Mouse (Mus musculus): ENCODE data around the gene Pus7l. TPM values are rescaled to one million over a fixed set of nuclear protein-coding genes. Genes with fewer than 3 reads are reported as not detected.
"Not testable (repeated sequence)": the region's sequence is repeated elsewhere in the genome, so short reads cannot be mapped to it uniquely, and the experiment has no call there.

Gene Pus7l
- polyA plus RNA-seq, 1 experiment from 2014 or later = 11.4 TPM

DNA sequence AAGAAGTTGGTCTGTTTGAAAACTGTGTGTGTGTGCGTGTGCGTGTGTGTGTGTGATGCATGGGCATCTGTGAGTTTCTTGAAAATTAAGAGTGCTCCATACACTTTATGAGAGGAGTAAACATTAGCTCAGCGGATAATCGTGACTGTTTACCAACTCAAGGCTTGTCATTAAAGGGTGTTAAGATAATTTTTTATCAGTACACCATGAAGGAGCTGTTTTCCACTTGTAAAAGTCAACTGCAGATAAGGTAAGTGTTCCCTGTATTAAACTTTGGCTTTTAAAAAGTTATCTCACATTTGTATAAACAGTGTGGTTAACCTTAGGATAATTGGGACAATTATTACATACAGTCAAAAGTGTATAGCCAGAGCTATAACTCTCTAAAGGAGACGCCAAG lies 11.0 kb downstream of the Pus7l start:
- 94% methylated on average over 5 of the region's 5 CpGs for WGBS
- Histone ChIP-seq H3K4me3 (no peak overlapping the region), H3K4me1 (peaks cover 11% of the 10 kb centered on the region; the same call in 1 of the 2 replicates), H3K27me3 (ENCODE audit: poor library complexity, severe bottlenecking) (no peaks in the 10 kb centered on the region), H3K27ac (no peak overlapping the region), H3K9me3 (no peaks in the 10 kb centered on the region), H3K36me3 (replicated peaks) (peaks cover 44% of the 10 kb centered on the region)
- no peak for DNase-seq (ENCODE audit: extremely low spot score, low spot score)

DNA sequence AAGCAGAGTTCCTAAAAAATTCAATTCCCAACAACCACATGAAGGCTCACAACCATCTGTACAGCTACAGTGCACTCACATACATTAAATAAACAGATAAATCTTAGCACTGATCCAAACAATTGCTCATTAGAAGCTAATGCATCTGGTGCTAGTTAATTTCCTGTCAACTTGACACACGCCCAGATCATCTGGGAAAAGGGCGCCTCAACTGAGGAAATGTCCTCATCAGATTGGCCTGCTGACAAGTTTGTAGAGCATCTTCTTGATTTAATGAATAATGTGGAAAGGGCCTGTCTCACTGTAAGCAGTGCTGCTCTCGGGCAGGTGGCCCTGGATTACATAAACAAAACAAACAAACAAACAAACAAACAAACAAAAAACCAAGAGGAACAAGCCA lies 12.8 kb downstream of the Pus7l start:
- peaks cover 11% of the 10 kb centered on the region; the same call in 1 of the 2 replicates for H3K4me1 ChIP-seq
- no peak overlapping the region for H3K27ac ChIP-seq
- DNase-seq (ENCODE audit: extremely low spot score, low spot score) = no peak
- peaks cover 55% of the 10 kb centered on the region for H3K36me3 ChIP-seq (replicated peaks)
- WGBS = 92% methylated on average over 3 of the region's 3 CpGs
- no peaks in the 10 kb centered on the region for H3K9me3 ChIP-seq
- H3K4me3 ChIP-seq = no peak overlapping the region
- H3K27me3 ChIP-seq (ENCODE audit: poor library complexity, severe bottlenecking) = no peaks in the 10 kb centered on the region

DNA sequence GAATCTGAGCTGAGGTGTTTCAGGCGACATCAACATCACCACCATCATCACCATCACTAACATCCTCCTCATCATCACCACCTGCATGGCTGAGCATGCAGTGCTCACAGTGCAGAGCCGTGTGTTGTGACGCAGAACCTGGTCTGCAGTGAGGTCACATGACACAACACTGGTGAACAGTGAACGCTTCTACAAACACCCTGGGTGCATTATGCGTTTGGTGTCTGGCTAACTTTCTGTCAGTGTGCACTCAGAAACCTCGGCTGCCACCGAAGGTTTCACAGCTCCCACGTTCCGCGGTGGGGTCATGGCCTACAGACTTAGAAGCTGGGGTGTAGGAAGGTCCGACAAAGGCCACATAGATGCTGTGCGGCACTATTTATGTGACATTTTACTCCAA lies 18.4 kb downstream of the Pus7l start:
- Histone ChIP-seq H3K4me3 (no peak overlapping the region), H3K36me3 (replicated peaks) (peaks cover 40% of the 10 kb centered on the region), H3K4me1 (peaks cover 11% of the 10 kb centered on the region; the same call in 1 of the 2 replicates), H3K9me3 (no peaks in the 10 kb centered on the region), H3K27me3 (ENCODE audit: poor library complexity, severe bottlenecking) (no peaks in the 10 kb centered on the region), H3K27ac (no peak overlapping the region)
- WGBS = 93% methylated on average over 12 of the region's 12 CpGs
- no peak for DNase-seq (ENCODE audit: extremely low spot score, low spot score)

DNA sequence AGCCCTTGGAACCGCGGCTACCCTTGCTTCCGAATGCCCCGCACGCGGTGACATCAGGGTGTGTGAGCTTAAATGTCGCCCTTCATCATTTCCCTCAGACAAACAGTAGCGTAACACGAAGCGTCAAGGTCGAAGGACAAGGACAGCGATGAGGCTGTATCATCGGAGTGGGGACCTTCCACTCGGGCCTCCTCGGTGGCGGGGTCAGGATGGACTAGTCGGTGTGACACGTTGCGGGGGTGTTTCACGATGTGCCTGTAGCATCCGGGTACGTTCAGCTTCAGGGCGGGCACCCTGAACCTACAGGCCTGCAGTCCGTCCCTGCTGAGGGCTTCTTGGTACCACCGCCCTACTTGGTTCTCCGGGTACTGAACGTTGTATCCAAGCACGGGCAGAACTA lies 20.1 kb downstream of the Pus7l start:
- peaks cover 26% of the 10 kb centered on the region for H3K36me3 ChIP-seq (replicated peaks)
- H3K27me3 ChIP-seq (ENCODE audit: poor library complexity, severe bottlenecking) = no peaks in the 10 kb centered on the region
- 0 out of 2 replicates have a peak, but pooled peaks cover 5% of the 10 kb centered on the region for H3K9me3 ChIP-seq
- no peak for DNase-seq (ENCODE audit: extremely low spot score, low spot score)
- H3K4me1 ChIP-seq = peaks cover 6% of the 10 kb centered on the region; the same call in 1 of the 2 replicates
- WGBS = 91% methylated on average over 28 of the region's 28 CpGs
- H3K4me3 ChIP-seq = no peak overlapping the region
- H3K27ac ChIP-seq = no peak overlapping the region

DNA sequence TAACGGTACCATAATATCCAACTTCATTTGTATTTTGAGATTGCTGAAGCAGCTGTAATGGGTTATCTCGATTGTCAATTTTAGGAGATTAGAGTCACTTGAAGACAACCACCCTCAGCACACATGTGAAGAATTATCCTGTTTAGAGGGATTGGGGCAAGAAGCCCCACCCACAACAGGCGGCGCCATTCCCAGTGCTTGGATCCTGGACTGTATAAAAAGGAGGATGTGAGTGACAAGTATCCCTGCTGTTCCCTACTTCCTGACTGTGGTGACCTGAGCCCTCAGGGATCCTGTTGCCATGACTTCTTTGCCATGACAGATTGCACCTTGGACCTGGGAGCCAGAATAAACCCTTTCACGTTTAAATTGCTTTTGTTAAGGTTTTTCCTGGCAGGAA lies 22.4 kb downstream of the Pus7l start:
- WGBS = 76% methylated on average over 5 of the region's 5 CpGs
- H3K27ac ChIP-seq = no peak overlapping the region
- H3K4me3 ChIP-seq = no peak overlapping the region
- H3K9me3 ChIP-seq = 0 out of 2 replicates have a peak, but pooled peaks cover 5% of the 10 kb centered on the region
- DNase-seq (ENCODE audit: extremely low spot score, low spot score) = no peak
- no peaks in the 10 kb centered on the region for H3K27me3 ChIP-seq (ENCODE audit: poor library complexity, severe bottlenecking)
- no peaks in the 10 kb centered on the region for H3K4me1 ChIP-seq
- H3K36me3 ChIP-seq (replicated peaks) = peaks cover 9% of the 10 kb centered on the region

DNA sequence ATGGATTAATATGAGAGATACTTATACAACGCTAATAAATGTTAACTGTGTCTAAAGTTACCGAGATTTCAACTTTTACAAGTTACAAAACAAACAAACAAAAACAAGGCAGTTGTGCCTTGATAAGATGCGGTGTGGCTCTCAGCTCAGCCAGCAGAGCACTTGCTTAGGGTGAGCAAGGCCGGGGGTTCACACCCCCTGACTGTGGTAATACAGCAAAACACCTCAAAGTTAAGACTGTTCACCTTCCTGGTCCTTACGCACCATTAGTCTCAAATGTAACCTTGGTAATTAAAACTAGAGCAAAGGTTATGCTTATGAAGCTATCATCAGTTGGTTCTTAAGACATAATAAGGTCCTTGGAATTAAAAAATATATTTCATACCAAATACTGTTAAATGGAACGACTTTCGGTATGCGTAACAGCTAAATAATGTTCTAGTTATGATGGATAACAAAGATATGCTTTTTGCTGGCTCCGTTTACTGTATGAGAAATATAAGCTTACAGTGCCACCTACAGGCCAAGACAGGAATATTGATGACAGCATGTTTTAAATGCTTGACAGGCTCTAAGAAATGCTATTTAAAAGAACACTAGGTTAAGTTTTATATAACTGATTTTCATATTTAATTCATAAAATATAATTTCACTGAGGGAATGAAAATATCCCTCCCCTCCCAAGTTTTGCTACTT lies 23.0 kb downstream of the Pus7l start:
- Histone ChIP-seq H3K27ac (no peak overlapping the region), H3K9me3 (0 out of 2 replicates have a peak, but pooled peaks cover 5% of the 10 kb centered on the region), H3K4me3 (no peak overlapping the region), H3K4me1 (no peaks in the 10 kb centered on the region), H3K27me3 (ENCODE audit: poor library complexity, severe bottlenecking) (no peaks in the 10 kb centered on the region), H3K36me3 (replicated peaks) (peaks cover 9% of the 10 kb centered on the region)
- no peak for DNase-seq (ENCODE audit: extremely low spot score, low spot score)
- WGBS = 58% methylated on average over 9 of the region's 9 CpGs

DNA sequence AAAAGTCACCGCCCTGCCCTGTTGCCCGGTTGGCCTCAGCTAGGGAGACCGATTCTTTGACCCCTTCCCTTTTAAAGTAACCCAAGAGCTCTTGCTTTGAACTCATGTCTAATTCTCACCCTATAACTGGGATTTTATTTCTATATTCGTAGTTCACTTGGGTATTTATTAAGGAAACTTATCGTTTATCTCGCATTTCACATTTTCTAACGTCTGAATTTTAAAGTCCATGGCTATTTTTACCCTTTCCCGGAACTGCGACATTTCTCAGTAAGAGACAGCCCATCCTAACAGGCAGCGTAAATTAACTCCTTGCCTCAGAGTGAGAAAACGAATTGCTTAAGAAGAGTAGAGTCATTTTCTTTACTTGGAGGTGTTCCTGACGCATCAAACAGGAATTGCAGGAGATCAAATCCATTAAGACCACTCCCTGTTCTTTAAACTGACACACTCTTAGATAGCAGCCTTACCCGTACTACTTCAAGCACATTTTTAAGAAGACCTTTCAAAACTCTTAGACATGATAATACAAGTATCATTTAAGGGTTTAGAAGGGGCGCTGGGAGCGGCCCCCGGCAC lies 25.3 kb downstream of the Pus7l start:
- Histone ChIP-seq H3K36me3 (replicated peaks) (peaks cover 3% of the 10 kb centered on the region), H3K27me3 (ENCODE audit: poor library complexity, severe bottlenecking) (no peaks in the 10 kb centered on the region), H3K9me3 (0 out of 2 replicates have a peak, but pooled peaks cover 5% of the 10 kb centered on the region), H3K27ac (no peak overlapping the region), H3K4me1 (no peaks in the 10 kb centered on the region), H3K4me3 (no peak overlapping the region)
- no peak for DNase-seq (ENCODE audit: extremely low spot score, low spot score)
- WGBS = 74% methylated on average over 16 of the region's 16 CpGs

DNA sequence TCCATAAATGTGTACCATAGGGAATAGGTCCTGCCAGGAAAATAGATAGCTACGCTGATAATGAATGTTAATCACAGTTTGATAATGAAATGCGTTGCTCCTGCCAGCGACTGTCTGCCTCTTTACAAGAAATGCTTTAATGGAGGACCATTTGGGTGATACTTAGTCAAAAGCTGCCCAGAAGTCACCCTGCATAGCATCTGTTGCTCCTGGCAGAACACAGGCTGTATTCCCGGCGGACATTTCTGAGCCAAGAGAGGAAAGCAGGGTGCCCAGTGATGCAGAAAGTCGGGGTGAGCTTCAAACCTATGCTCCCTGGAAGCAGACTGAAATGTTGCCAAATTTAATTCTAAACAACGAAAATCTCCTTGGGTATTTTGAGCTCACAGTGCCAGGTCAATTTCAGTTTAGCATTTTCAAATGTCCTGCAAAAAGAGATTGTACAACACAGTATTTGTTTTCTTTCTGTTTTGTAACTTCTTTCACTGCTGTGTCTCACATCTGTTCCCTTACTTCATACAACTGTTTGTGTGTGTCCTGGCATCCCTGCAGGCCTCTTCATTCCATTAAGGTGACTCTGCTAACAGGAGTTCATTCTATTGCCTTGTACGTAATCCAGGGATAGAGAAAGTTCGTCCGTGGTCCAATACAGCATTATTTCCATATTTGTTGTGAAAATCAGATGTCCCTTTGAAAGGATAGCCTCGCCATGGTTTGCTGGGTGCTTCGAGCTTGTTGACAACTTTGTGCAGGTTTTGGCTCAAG lies 39.7 kb downstream of the Pus7l start:
- Histone ChIP-seq H3K27me3 (ENCODE audit: poor library complexity, severe bottlenecking) (no peaks in the 10 kb centered on the region), H3K9me3 (peaks cover 6% of the 10 kb centered on the region; the same call in 1 of the 2 replicates), H3K36me3 (replicated peaks) (no peaks in the 10 kb centered on the region), H3K4me1 (peaks cover 7% of the 10 kb centered on the region; the same call in 1 of the 2 replicates), H3K4me3 (no peak overlapping the region), H3K27ac (0 out of 2 replicates have a peak overlapping the region, but pooled peaks have one; percentile 4)
- 88% methylated on average over 12 of the region's 12 CpGs for WGBS
- no peak for DNase-seq (ENCODE audit: extremely low spot score, low spot score)

DNA sequence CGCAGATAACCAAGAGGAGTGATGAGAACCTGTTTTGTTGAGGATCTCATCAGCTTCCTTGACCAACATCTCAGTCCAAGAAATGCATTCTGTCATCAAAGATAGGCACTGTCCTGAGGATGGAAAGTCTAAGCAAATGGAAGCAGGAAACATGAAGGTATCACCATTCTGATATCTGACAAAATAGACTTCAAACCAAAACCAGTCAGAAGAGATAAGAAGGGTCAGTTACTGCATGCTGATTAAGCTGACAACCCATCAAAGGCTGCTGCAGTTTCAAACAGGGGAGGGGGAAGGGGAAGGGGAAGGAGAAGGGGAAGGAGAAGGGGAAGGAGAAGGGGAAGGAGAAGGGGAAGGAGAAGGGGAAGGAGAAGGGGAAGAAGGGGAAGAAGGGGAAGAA lies 44.1 kb downstream of the Pus7l start:
- Histone ChIP-seq H3K27me3 (ENCODE audit: poor library complexity, severe bottlenecking) (no peaks in the 10 kb centered on the region), H3K9me3 (peaks cover 2% of the 10 kb centered on the region; the same call in 1 of the 2 replicates), H3K4me1 (peaks cover 3% of the 10 kb centered on the region; the same call in 1 of the 2 replicates), H3K36me3 (replicated peaks) (no peaks in the 10 kb centered on the region), H3K27ac (no peak overlapping the region), H3K4me3 (no peak overlapping the region)
- no peak for DNase-seq (ENCODE audit: extremely low spot score, low spot score)
- WGBS = 89% methylated on average over 1 of the region's 1 CpGs

DNA sequence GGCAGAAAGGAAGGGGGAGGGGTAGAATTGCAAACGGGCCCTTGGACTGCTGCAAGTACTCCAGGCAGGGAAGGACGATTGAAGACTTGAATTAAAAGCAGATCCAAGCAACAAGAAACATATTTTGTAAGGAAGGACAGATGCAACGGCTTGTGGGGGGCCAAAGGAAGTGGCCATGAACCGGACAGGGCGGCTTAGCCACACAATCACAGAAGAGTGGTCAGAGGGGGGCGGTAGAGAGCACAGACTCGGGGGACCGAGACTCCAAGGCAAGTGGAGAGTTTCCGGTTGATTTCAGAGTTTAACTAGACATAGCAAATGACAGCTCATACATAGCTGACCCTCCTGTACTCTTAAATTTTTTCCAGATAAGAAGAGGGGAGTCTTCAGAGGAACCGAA lies 47.4 kb downstream of the Pus7l start:
- H3K27ac ChIP-seq = no peak overlapping the region
- H3K4me3 ChIP-seq = no peak overlapping the region
- H3K4me1 ChIP-seq = no peaks in the 10 kb centered on the region
- no peaks in the 10 kb centered on the region for H3K36me3 ChIP-seq (replicated peaks)
- no peaks in the 10 kb centered on the region for H3K27me3 ChIP-seq (ENCODE audit: poor library complexity, severe bottlenecking)
- H3K9me3 ChIP-seq = peaks cover 7% of the 10 kb centered on the region
- DNase-seq (ENCODE audit: extremely low spot score, low spot score) = no peak
- WGBS = 64% methylated on average over 10 of the region's 10 CpGs

DNA sequence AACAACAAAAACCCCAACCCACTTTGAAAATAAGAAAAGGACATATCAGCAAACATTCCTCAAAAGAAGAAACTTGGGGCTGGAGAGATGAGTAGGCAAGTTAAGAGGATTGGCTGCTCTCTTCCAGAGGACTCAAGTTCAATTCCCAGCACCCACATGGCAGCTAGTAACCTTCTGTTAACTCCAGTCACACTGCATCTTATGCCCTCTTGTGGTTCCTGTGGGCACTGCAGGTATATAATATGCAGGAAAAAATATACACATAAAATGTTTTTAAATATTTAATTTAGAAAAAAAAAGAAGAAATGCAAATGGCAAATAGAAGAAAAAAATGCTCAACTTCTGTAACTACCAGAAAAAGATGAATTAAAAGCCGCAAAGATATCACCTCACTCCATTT lies 48.9 kb downstream of the Pus7l start:
- Histone ChIP-seq H3K4me1 (no peaks in the 10 kb centered on the region), H3K36me3 (replicated peaks) (no peaks in the 10 kb centered on the region), H3K27ac (no peak overlapping the region), H3K27me3 (ENCODE audit: poor library complexity, severe bottlenecking) (no peaks in the 10 kb centered on the region), H3K4me3 (no peak overlapping the region), H3K9me3 (peaks cover 7% of the 10 kb centered on the region)
- no peak for DNase-seq (ENCODE audit: extremely low spot score, low spot score)
- 98% methylated on average over 1 of the region's 1 CpGs for WGBS

DNA sequence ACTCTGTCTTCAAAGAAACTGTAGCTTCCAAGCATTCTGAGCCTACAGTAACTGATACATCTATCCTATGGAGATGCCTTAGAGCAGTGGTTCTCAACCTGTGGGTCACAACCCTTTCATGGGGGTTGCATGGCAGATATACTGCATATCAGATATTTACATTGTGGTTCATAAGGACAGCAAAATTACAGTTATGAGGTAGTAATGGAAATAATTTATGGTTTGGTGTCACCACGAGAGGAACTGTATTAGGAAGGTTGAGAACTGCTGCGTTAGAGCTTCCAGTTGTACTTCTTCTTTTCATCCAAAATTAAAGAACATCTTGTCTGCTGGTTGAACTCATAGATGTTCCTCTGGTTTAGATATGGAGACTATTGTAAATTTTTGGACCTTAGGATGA lies 53.9 kb downstream of the Pus7l start:
- no peak for DNase-seq (ENCODE audit: extremely low spot score, low spot score)
- Histone ChIP-seq H3K36me3 (replicated peaks) (no peaks in the 10 kb centered on the region), H3K27me3 (ENCODE audit: poor library complexity, severe bottlenecking) (no peaks in the 10 kb centered on the region), H3K27ac (no peak overlapping the region), H3K9me3 (peaks cover 7% of the 10 kb centered on the region), H3K4me1 (no peaks in the 10 kb centered on the region), H3K4me3 (no peak overlapping the region)
- WGBS = 90% methylated on average over 2 of the region's 2 CpGs

DNA sequence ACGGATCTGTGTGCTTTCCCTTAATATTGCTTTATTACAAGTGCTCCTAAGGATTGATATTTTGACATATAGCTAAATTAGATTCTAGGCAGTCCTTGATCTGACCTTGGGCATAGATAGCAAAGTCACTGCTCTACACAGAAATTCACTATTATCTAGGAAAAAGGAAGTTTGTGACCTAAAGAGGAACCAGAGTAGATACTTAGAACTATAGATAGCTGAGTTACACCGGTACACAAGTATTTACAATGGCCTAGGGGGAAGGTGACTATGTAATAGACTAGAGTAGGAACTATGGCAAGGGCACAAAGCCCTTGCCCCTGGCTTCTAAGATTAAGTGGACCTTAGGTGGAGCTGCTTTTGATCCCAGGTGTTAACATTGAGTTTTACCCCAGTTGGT lies 55.3 kb downstream of the Pus7l start:
- not testable (repeated sequence) for H3K27me3 ChIP-seq (ENCODE audit: poor library complexity, severe bottlenecking); H3K4me3 ChIP-seq; H3K27ac ChIP-seq; H3K9me3 ChIP-seq; H3K36me3 ChIP-seq (replicated peaks); H3K4me1 ChIP-seq; DNase-seq (ENCODE audit: extremely low spot score, low spot score)
- WGBS = 97% methylated on average over 2 of the region's 2 CpGs
